Mouse (Mus musculus) layer of hippocampus, adult 9-11 months (tissue): ENCODE measurements around the gene Gm10273.
"Not testable (repeated sequence)": the region's sequence is repeated elsewhere in the genome, so short reads cannot be mapped to it uniquely, and the experiment has no call there.

Experiments
- DNase-seq: peaks from one replicate; pipeline ENCODE4 v3.0.0; 2022

Gene Gm10273

GRCm38 (mm10) chr10:59395461-59395860 lies at the start of gene Gm10273:
Gene Gm10273, plus strand, starts transcription at chr10:59395632.
- not testable (repeated sequence) for DNase-seq

GRCm38 (mm10) chr10:59346560-59346959 lies 48.9 kb upstream of the Gm10273 start:
- no peak for DNase-seq

DNA sequence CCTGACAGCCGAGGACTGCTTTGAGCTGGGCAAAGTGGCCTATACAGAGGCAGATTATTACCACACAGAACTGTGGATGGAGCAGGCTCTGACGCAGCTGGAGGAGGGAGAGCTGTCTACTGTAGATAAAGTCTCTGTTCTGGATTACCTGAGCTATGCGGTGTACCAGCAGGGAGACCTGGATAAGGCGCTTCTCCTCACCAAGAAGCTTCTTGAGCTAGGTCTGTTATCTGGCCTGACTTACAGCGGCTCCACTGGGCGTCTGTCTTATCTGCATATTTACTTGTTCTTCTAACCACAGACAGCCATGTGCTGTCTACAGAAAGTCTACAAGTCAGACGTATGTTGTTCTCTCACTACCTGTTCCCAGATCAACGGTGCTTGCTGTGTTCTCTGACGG lies 47.2 kb upstream of the Gm10273 start:
- no peak for DNase-seq

GRCm38 (mm10) chr10:59349536-59349935 lies 45.9 kb upstream of the Gm10273 start:
- no peak for DNase-seq

DNA sequence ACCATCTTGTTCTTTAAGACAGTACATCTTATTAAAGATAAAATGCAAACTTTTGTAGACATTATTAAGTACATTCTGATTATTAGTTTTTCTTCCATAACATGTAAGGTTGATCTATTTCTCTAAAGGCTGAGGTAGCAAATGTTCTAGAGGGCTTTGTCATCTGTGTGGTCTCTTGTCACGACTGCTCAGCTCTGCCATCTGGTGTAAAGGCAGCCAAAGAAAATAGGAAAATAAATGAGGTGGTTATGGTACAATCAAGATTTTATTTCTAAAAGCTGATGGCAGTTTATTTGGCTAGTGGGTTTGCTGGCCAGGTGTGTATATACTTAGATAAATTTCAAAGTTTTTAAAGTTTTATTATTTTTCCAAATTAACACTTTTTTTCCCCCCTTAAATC lies 42.4 kb upstream of the Gm10273 start:
- no peak for DNase-seq

- no peak for DNase-seq
Observed at GRCm38 (mm10) chr10:59354120-59354519, 41.3 kb upstream of the Gm10273 start.

DNA sequence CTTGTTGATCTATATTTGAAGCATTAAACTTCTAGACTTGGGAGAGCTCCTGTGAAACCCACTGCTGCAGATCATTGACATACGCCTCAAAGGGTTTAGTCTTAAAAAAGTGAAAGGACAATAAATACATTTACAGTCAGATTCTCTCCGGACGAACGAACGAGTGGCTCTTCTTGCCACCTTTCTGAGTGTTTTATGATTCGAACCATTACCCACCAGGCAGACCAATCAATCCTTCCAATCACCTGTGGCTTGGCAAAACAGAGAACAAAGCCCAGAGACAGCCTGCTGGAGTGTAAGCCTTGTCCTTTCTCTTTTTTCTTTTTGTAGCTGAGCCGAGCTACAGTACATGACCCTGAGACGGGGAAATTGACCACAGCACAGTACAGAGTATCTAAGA lies 40.4 kb upstream of the Gm10273 start:
- no peak for DNase-seq

GRCm38 (mm10) chr10:59358744-59359143 lies 36.7 kb upstream of the Gm10273 start:
- no peak for DNase-seq

DNA sequence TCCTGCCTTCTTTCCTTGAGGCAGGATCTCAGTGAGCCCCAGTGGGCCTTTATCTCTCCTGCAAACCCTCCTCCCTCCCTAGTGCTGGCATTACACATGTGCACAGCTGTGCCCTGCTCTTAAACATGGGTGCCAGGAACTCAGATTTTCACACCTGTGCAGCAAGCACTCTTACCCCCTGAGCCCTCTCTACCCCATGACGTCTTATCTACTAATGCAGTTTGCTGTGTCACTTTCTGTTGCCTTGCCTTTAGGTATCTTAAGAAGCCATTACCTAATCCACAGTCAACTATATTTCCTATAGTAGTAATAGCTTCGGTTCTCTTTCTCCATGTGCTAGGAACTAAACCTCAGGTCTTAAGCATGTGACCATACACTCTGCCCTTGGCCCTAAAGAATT lies 32.2 kb upstream of the Gm10273 start:
- DNase-seq: no peak

GRCm38 (mm10) chr10:59364551-59364950 lies 30.9 kb upstream of the Gm10273 start:
- DNase-seq: no peak

GRCm38 (mm10) chr10:59365804-59366589 lies 29.4 kb upstream of the Gm10273 start:
- no peak for DNase-seq

DNA sequence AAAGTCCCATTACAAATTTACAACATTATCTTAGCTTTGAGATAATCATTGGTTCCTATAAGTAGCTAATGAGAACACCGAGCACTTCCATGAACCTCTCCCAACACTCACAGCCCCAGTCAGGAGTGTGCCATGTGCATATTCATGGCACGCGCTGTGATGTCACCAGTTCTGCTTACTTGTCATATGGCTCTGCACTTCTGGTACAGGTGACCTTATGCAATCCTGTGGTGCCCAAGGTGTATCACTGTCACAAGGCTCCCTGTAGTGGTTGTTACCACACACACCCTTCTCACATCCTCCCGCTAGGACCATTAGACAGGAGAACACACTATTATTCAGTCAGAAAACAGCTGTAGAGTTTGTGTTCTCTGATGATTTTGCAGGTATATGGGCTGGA lies 28.7 kb upstream of the Gm10273 start:
- DNase-seq: no peak

DNA sequence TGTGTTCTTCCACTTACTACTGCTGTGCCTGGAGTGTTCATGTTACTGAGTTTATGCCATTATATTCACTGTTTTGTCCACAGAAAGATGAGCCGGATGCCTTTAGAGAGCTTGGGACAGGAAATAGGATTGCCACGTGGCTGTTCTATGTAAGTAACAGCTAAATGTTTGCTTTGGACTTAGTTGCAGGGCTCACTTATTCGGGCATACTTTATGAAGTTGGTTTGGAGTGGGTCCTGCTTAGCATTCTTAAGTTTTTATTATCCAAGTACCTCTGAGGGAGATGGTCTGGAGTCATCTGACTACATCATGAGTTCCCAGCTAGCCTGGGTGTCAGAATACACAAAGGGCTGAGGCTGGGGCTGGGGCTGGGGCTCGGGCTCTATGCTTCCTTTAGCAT lies 28.2 kb upstream of the Gm10273 start:
- DNase-seq: no peak

DNA sequence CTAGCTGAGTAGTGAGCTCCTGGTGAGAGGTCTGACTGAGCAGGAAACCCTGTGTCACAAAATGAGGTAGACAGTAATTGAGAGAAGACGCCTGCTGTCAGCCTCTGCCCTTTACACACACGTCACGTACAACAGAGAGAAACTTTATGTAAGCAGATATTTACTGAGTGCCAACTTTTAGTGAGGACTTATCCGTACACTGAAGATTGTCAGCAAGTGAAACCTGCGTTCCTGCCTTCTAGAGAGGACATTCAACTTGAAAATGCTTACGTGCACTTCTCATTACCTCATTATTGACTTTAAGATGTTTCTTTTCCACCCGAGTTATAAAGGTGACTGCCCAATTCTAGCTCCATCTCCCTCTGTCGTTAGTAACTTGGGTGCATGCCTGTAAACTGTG lies 26.7 kb upstream of the Gm10273 start:
- no peak for DNase-seq

DNA sequence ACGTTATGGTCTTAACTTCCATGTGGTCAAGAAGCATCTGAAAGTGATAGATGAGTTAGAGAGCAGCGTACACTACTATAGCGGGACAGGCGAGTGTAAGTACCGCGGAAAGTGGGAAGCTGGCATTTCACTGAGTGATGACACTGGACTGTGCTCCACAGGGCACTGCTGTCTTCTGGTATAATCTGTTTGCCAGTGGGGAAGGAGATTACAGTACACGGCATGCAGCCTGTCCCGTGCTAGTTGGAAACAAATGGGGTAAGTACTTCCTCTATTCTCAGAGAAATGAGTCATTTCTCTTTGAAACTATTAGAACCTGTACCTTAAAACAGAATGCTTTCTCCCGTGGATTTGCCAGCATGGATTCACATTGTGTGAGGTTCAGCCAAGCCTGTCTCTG lies 26.0 kb upstream of the Gm10273 start:
- DNase-seq: no peak

GRCm38 (mm10) chr10:59377906-59378305 lies 17.5 kb upstream of the Gm10273 start:
- DNase-seq: no peak

DNA sequence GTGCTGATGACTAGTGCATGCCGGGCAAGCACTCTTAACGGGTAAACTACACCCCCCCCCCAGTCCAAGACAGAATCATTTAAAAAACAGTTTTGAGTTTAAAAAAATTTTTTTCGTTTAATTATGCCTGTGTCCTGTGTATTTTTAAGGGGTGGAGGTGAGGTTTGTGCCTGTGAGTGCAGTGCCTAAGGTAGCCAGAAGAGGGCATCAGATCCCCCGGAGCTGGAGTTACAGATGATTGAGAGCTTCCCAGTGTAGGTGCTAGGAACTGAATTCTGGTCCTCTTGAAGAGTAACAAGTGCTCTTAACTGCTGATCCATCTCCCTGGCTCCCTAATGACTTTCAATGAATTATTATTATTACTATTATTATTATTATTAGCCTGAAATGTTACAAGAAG lies 16.7 kb upstream of the Gm10273 start:
- DNase-seq: no peak

- DNase-seq: no peak
Observed at GRCm38 (mm10) chr10:59379927-59380326, 15.5 kb upstream of the Gm10273 start.

DNA sequence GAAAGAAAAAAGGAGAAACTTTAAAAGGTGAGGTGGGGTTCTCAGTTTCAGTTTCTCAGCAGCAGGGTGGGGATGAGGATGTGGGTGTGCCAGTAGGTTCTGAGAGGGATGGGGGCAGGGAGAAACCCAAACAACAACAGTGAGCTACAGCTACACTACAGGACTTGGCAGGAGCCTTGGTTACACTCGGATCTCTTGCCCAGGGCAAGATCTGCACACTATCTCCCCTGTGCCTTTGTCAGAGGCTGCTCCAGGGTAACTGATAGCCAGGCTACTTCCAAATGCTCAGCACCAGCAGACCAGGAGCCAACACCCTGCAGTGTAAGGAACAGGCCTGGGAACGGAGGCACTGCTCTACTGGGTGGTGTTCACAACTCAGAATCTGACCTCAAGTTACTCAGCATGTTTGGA lies 15.0 kb upstream of the Gm10273 start:
- no peak for DNase-seq

DNA sequence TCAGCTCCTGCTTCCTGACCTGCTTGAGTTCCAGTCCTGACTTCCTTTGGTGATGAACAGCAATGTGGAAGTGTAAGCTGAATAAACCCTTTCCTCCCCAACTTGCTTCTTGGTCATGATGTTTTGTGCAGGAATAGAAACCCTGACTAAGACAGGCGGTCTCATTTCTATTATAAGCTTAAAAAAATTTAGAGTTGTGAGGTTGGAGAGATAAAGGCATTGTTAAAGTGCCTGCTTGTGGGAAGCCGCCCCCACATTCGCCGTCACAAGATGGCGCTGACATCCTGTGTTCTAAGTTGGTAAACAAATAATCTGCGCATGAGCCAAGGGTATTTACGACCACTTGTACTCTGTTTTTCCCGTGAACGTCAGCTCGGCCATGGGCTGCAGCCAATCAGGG lies 13.9 kb upstream of the Gm10273 start:
- DNase-seq: not testable (repeated sequence)

GRCm38 (mm10) chr10:59386951-59387350 lies 8.5 kb upstream of the Gm10273 start:
- peak; percentile 74 for DNase-seq

GRCm38 (mm10) chr10:59389652-59390051 lies 5.8 kb upstream of the Gm10273 start:
- DNase-seq: peak; percentile 44

DNA sequence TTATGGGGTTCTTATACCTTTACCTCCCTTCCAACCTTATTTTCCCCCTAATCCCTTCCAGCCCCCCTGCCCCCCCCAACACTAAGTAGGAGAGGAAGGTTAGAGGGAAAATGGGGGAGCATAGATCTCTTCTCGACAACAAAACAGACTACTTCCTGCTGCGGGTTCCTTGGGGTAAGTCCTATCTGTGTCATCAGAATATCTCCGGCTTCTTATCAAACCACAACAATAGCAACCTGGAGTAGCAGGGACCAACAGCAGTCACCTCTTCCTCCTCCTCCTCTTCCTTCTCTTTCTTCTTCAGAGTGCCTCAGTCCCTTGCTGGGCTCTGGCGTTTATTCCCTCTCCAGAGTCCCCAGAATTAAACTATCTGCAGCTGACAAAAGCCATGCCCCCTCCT lies 3.5 kb upstream of the Gm10273 start:
- DNase-seq: no peak

- no peak for DNase-seq
Observed at GRCm38 (mm10) chr10:59402899-59403792, 7.7 kb downstream of the Gm10273 start, which contains the start of gene Pla2g12b. Gene Pla2g12b, plus strand, starts transcription at chr10:59403660.
